Mouse (Mus musculus): Measurements from ENCODE around the gene Apol9a. TPM values are rescaled to one million over a fixed set of nuclear protein-coding genes. Genes with fewer than 3 reads are reported as not detected.

Apol9a gene
- polyA plus RNA-seq, 1 experiment from 2014 or later = 0.34 TPM

DNA sequence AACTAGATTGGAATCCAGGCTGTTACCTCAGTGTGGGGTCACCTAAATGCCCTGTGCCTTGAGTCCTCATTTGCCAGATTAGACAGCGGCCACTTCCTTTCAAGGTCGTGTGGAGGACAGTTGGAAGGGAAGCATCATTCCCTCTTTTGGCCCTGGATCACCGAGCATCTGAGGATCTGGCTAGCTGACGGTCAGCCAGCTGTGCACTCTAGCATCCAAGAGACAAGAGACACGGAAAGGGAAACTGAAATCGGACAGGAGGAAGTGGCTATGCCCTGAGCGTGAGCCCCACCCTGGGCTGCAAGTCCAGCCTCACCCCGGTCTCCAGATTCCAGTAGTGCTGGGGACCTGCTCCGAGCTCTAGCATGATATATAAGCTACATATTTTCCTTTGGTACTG lies 51.4 kb downstream of the Apol9a start:
- DNase-seq (no peak), ATAC-seq (no peak)
- Histone ChIP-seq H3K27ac (ENCODE audit: low read depth) (no peak overlapping the region), H3K27me3 (ENCODE audit: insufficient read depth, low read length) (no peaks in the 10 kb centered on the region), H3K4me3 (ENCODE audit: low read depth, low read length) (no peak overlapping the region), H3K4me2 (ENCODE audit: low read depth, low read length) (no peak overlapping the region), H3K9ac (replicated peaks) (no peak overlapping the region), H3K9me3 (ENCODE audit: low read length) (no peaks in the 10 kb centered on the region), H3K36me3 (replicated peaks; ENCODE audit: insufficient read depth, low read length) (no peaks in the 10 kb centered on the region), H3K4me1 (ENCODE audit: insufficient read depth) (0 out of 2 replicates have a peak, but pooled peaks cover 5% of the 10 kb centered on the region)
- TF ChIP-seq CTCF (IDR thresholded peaks at IDR 0.05; ENCODE audit: low read depth) (no peak), EP300 (IDR thresholded peaks at IDR 0.05; ENCODE audit: low read depth) (no peak)
- WGBS (ENCODE audit: insufficient replicate concordance) = 61% methylated on average over 9 of the region's 9 CpGs

DNA sequence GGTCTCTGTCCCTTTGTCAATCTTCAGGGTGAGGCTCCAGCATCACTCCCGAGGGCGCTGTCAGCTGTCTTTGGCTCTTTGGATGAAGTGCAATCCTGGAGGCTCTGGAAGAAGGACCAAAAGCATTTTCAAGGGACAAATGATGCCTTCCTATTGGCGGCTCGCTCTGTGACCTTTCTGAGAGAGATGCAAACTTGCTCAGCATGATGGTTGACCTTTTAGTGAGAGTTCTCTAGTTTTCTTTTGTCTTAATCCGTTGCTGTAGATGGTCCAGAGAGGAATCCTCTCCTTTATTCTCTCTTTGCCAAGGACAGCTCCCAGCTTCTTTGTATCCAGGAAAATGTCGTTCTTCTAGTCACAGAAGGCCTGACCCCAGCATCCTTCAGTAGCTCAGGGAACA lies 51.9 kb downstream of the Apol9a start:
- no peak for TF ChIP-seq EP300 (IDR thresholded peaks at IDR 0.05; ENCODE audit: low read depth)
- H3K27me3 ChIP-seq (ENCODE audit: insufficient read depth, low read length) = no peaks in the 10 kb centered on the region
- H3K27ac ChIP-seq (ENCODE audit: low read depth) = no peak overlapping the region
- H3K4me1 ChIP-seq (ENCODE audit: insufficient read depth) = 0 out of 2 replicates have a peak, but pooled peaks cover 5% of the 10 kb centered on the region
- ATAC-seq (no peak), DNase-seq (no peak)
- no peak overlapping the region for H3K4me3 ChIP-seq (ENCODE audit: low read depth, low read length)
- H3K4me2 ChIP-seq (ENCODE audit: low read depth, low read length) = peak overlapping the region; percentile 55; the same call in 1 of the 2 replicates
- WGBS (ENCODE audit: insufficient replicate concordance) = 42% methylated on average over 6 of the region's 6 CpGs
- H3K9me3 ChIP-seq (ENCODE audit: low read length) = no peaks in the 10 kb centered on the region
- no peaks in the 10 kb centered on the region for H3K36me3 ChIP-seq (replicated peaks; ENCODE audit: insufficient read depth, low read length)
- no peak overlapping the region for H3K9ac ChIP-seq (replicated peaks)

DNA sequence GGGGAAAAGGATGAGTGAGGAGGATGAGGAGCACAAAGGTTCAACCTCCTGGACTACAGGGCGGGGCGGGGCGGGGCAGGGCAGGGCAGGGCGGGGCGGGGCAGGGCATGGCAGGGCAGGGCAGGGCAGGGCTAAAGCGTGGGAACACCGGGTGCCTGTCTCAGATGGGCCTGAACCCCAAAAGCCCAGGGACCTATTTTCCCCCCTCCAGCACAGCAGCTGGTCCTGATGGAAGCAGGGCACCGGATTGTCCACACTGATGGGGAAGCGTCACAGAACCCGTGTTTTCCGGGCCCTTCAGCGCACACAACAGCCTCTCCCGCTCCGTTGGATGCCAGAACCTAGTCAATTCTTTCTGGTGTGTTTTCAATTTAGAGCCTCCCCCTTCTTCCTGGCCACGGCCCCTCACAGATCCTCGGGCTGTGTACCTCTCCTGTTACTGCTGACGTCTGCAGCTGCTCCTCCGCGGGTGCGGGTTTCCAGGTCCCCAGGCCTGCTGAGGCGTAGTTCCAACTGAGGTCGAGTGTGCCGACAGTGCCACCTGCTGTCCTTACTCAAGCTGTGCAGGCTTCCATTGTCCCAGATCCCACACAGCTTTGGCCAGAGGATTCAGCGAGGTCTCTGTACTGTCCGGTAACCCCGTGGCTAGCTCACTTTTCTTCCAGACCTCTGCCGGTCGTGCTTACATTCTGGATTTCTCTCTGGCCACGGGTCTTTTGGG lies 52.5 kb downstream of the Apol9a start:
- Histone ChIP-seq H3K9ac (replicated peaks) (no peak overlapping the region), H3K27me3 (ENCODE audit: insufficient read depth, low read length) (no peaks in the 10 kb centered on the region), H3K27ac (ENCODE audit: low read depth) (no peak overlapping the region), H3K36me3 (replicated peaks; ENCODE audit: insufficient read depth, low read length) (no peaks in the 10 kb centered on the region), H3K4me1 (ENCODE audit: insufficient read depth) (0 out of 2 replicates have a peak, but pooled peaks cover 5% of the 10 kb centered on the region), H3K4me2 (ENCODE audit: low read depth, low read length) (peak overlapping the region; percentile 55), H3K4me3 (ENCODE audit: low read depth, low read length) (no peak overlapping the region), H3K9me3 (ENCODE audit: low read length) (no peaks in the 10 kb centered on the region)
- DNase-seq (peak; percentile 79), ATAC-seq (peak; percentile 88)
- TF ChIP-seq EP300 (IDR thresholded peaks at IDR 0.05; ENCODE audit: low read depth) (no peak), CTCF (IDR thresholded peaks at IDR 0.05; ENCODE audit: low read depth) (peak; percentile 91)
- WGBS (ENCODE audit: insufficient replicate concordance) = 13% methylated on average over 27 of the region's 29 CpGs

DNA sequence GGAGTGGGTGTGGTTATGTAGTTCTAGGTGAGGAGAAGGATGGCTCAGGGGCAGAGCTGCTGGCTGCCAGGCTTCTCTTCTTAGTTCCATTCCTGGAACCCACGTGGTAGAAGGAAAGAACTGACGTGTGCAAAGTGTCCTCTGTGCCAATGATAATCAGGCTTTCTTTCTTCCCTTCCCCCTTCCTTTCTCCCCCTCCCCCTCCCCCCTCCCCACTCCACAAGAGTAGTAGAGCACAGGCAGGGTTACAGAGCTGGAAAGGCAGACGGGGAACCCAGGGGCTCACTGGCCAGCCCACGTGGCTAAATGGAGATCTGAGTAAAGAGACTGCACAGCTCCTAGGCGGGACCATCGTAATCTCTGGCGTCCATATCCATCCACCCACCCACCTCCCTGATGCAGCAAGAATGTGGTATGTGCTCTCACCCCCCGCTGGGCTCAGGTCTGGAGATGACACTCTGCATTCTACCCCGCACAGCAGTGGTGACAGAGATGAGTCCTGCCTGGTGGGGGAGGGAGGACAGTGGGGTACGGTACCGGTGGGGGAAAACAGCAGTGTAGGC lies 54.6 kb downstream of the Apol9a start:
- H3K4me2 ChIP-seq (ENCODE audit: low read depth, low read length) = peak overlapping the region; percentile 19; the same call in 1 of the 2 replicates
- TF ChIP-seq CTCF (IDR thresholded peaks at IDR 0.05; ENCODE audit: low read depth) (no peak), EP300 (IDR thresholded peaks at IDR 0.05; ENCODE audit: low read depth) (no peak)
- ATAC-seq (no peak), DNase-seq (no peak)
- no peak overlapping the region for H3K4me3 ChIP-seq (ENCODE audit: low read depth, low read length)
- H3K4me1 ChIP-seq (ENCODE audit: insufficient read depth) = 0 out of 2 replicates have a peak, but pooled peaks cover 5% of the 10 kb centered on the region
- WGBS (ENCODE audit: insufficient replicate concordance) = 16% methylated on average over 11 of the region's 11 CpGs
- H3K27ac ChIP-seq (ENCODE audit: low read depth) = no peak overlapping the region
- H3K9me3 ChIP-seq (ENCODE audit: low read length) = no peaks in the 10 kb centered on the region
- no peak overlapping the region for H3K9ac ChIP-seq (replicated peaks)
- no peaks in the 10 kb centered on the region for H3K27me3 ChIP-seq (ENCODE audit: insufficient read depth, low read length)
- H3K36me3 ChIP-seq (replicated peaks; ENCODE audit: insufficient read depth, low read length) = no peaks in the 10 kb centered on the region

DNA sequence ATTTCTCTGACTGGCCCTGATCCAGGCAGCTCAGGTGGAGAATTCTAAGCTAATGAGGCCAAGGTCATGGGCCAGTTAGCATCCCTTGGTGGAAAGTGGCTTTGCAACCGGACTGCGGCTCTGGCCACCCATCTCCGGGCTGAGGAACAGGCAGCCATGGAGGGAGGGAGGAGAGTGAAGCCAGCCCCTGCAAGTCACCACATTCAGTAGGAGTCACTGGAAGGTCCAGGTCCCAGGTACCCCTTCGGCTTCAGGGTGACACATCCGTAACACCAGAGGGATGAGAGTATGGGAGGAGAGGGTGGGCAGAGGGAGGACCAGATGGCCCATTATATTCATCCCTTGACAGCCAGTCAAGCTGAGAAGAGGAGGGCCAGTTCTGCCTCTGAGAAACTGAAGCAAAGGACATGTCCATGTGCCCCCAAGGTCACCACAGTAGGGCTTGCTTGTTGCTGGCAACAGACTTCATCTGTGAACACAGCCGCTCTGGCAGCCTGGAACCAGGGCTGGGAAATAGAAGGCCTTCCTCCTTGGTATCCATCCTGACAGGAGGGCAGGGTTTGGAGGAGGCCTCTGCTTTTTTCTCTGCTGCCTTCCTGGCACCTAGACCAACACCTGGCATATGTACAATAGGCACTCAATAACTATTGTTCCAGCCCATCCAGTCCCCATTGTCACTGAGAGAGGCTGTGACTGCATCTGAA lies 55.9 kb downstream of the Apol9a start:
- Histone ChIP-seq H3K9ac (replicated peaks) (no peak overlapping the region), H3K27ac (ENCODE audit: low read depth) (no peak overlapping the region), H3K4me3 (ENCODE audit: low read depth, low read length) (no peak overlapping the region), H3K9me3 (ENCODE audit: low read length) (no peaks in the 10 kb centered on the region), H3K27me3 (ENCODE audit: insufficient read depth, low read length) (no peaks in the 10 kb centered on the region), H3K4me1 (ENCODE audit: insufficient read depth) (0 out of 2 replicates have a peak, but pooled peaks cover 5% of the 10 kb centered on the region), H3K36me3 (replicated peaks; ENCODE audit: insufficient read depth, low read length) (no peaks in the 10 kb centered on the region), H3K4me2 (ENCODE audit: low read depth, low read length) (no peak overlapping the region)
- ATAC-seq (no peak), DNase-seq (no peak)
- no peak for TF ChIP-seq EP300 (IDR thresholded peaks at IDR 0.05; ENCODE audit: low read depth)
- no peak for TF ChIP-seq CTCF (IDR thresholded peaks at IDR 0.05; ENCODE audit: low read depth)
- WGBS (ENCODE audit: insufficient replicate concordance) = 66% methylated on average over 6 of the region's 6 CpGs

DNA sequence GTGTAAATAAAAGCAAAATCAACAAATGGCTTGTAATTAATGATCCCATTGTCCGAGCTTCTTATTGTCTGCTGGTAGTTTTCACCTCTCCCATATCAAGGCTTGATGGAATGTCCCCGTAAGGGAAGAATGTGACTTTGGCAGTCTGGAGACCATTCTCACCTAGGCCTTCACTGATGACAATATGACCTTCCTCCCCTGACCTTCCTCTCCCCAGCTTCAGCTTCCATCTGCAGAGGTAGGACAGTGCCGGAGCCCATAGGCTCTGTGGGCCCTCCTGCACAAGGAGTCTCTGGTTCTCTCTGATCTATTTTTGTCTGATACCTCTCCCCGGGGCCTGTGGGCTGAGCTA lies 56.5 kb downstream of the Apol9a start:
- WGBS (ENCODE audit: insufficient replicate concordance) = 51% methylated on average over 4 of the region's 4 CpGs
- H3K9me3 ChIP-seq (ENCODE audit: low read length) = no peaks in the 10 kb centered on the region

More for the DNA sequence above, 56.5 kb downstream of the Apol9a start:
- H3K4me3 ChIP-seq (ENCODE audit: low read depth, low read length) = no peak overlapping the region
- no peak overlapping the region for H3K4me2 ChIP-seq (ENCODE audit: low read depth, low read length)
- H3K4me1 ChIP-seq (ENCODE audit: insufficient read depth) = 0 out of 2 replicates have a peak, but pooled peaks cover 5% of the 10 kb centered on the region
- no peak overlapping the region for H3K9ac ChIP-seq (replicated peaks)
- ATAC-seq = no peak
- H3K36me3 ChIP-seq (replicated peaks; ENCODE audit: insufficient read depth, low read length) = no peaks in the 10 kb centered on the region
- DNase-seq = no peak
- no peaks in the 10 kb centered on the region for H3K27me3 ChIP-seq (ENCODE audit: insufficient read depth, low read length)
- H3K27ac ChIP-seq (ENCODE audit: low read depth) = no peak overlapping the region
- TF ChIP-seq EP300 (IDR thresholded peaks at IDR 0.05; ENCODE audit: low read depth) (no peak), CTCF (IDR thresholded peaks at IDR 0.05; ENCODE audit: low read depth) (no peak)

Other genes with a start within 250 kb of the Apol9a start
- 6.9 and 7.0 TPM in 2 replicates for gene Rbfox2, start 104.1 kb downstream of the Apol9a start, polyA plus RNA-seq (2015; fragmentation: Nextera tagmentation; extraction: Ambion mirVana)
- gene Apol7a, start 12.0 kb downstream of the Apol9a start, polyA plus RNA-seq (2015; fragmentation: Nextera tagmentation; extraction: Ambion mirVana) = 17.6 and 20.8 TPM in 2 replicates
- not detected in 2 replicates for gene Apol7b, start 36.4 kb upstream of the Apol9a start, polyA plus RNA-seq (2015; fragmentation: Nextera tagmentation; extraction: Ambion mirVana)
- not detected in 2 replicates for gene Apol10a, start 65.9 kb upstream of the Apol9a start, polyA plus RNA-seq (2015; fragmentation: Nextera tagmentation; extraction: Ambion mirVana)
- not detected in 2 replicates for gene Apol11a, start 97.1 kb upstream of the Apol9a start, polyA plus RNA-seq (2015; fragmentation: Nextera tagmentation; extraction: Ambion mirVana)
- gene Apol7c, start 122.2 kb upstream of the Apol9a start, polyA plus RNA-seq (2015; fragmentation: Nextera tagmentation; extraction: Ambion mirVana) = not detected in 2 replicates
- not detected in 2 replicates for gene 1700025B11Rik, start 150.8 kb upstream of the Apol9a start, polyA plus RNA-seq (2015; fragmentation: Nextera tagmentation; extraction: Ambion mirVana)
- not detected in 2 replicates for gene Apol10b, start 185.0 kb upstream of the Apol9a start, polyA plus RNA-seq (2015; fragmentation: Nextera tagmentation; extraction: Ambion mirVana)
- not detected in 2 replicates for gene Gm36245, start 188.1 kb upstream of the Apol9a start, polyA plus RNA-seq (2015; fragmentation: Nextera tagmentation; extraction: Ambion mirVana)
- gene Apol11b, start 232.2 kb upstream of the Apol9a start, polyA plus RNA-seq (2015; fragmentation: Nextera tagmentation; extraction: Ambion mirVana) = 2.3 and 2.7 TPM in 2 replicates

Data from liver, postnatal 0 days (tissue).